Mouse (Mus musculus): ENCODE measurements around the gene Tln2. TPM values are rescaled to one million over a fixed set of nuclear protein-coding genes. Genes with fewer than 3 reads are reported as not detected.

Gene Tln2
- polyA plus RNA-seq, 1 experiment, result 17.0 TPM

- H3K9me3 ChIP-seq (replicated peaks; ENCODE audit: control insufficient read depth, insufficient read depth, low read length, poor library complexity, severe bottlenecking), result no peaks in the 10 kb centered on the region
- H3K27me3 ChIP-seq (ENCODE audit: control insufficient read depth, insufficient read depth, low read length, poor library complexity, severe bottlenecking), result no peaks in the 10 kb centered on the region
- no peak for TF ChIP-seq CTCF (IDR thresholded peaks at IDR 0.05; ENCODE audit: low read depth, low read length)
- TF ChIP-seq EP300 (IDR thresholded peaks at IDR 0.05; ENCODE audit: insufficient read depth, low read depth, low read length), result no peak
- TF ChIP-seq POLR2A (IDR thresholded peaks at IDR 0.05; ENCODE audit: insufficient read depth, low read length), result no peak
- H3K9ac ChIP-seq (ENCODE audit: low read depth, poor library complexity, severe bottlenecking), result no peak overlapping the region
- H3K4me1 ChIP-seq (ENCODE audit: control insufficient read depth, insufficient read depth, low read length), result peaks cover 2% of the 10 kb centered on the region
- no peak overlapping the region for H3K27ac ChIP-seq (ENCODE audit: insufficient read depth, low read length)
- H3K4me3 ChIP-seq (ENCODE audit: low read depth, low read length), result no peak overlapping the region
- no peaks in the 10 kb centered on the region for H3K36me3 ChIP-seq (ENCODE audit: control insufficient read depth, insufficient read depth, low read length, poor library complexity, severe bottlenecking)
Measured at GRCm38 (mm10) chr9:67361511-67361910, 198.0 kb downstream of the Tln2 start.

DNA sequence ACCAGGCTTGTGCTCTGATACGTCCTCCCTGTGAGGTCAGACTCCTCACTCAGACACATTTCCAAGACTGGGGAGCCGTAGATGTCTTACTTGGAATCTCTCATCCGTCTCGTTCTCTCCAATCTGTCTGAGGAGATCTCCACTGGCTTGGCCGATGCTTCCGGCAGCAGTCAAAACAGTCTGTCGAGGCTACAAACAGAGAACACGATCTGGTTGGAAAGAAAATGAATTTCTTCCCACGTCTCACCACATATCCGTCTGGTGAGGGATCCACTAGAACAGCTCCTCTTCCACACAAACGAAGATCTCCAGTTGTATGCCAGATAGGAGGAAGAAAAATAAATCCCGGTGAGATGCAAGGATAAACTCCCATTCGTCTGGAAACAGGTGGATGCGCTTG, 205.1 kb downstream of the Tln2 start:
- TF ChIP-seq POLR2A (IDR thresholded peaks at IDR 0.05; ENCODE audit: insufficient read depth, low read length), result no peak
- no peak for TF ChIP-seq CTCF (IDR thresholded peaks at IDR 0.05; ENCODE audit: low read depth, low read length)
- no peak for TF ChIP-seq EP300 (IDR thresholded peaks at IDR 0.05; ENCODE audit: insufficient read depth, low read depth, low read length)
- H3K9ac ChIP-seq (ENCODE audit: low read depth, poor library complexity, severe bottlenecking), result no peak overlapping the region
- H3K27ac ChIP-seq (ENCODE audit: insufficient read depth, low read length), result no peak overlapping the region
- no peaks in the 10 kb centered on the region for H3K36me3 ChIP-seq (ENCODE audit: control insufficient read depth, insufficient read depth, low read length, poor library complexity, severe bottlenecking)
- no peaks in the 10 kb centered on the region for H3K9me3 ChIP-seq (replicated peaks; ENCODE audit: control insufficient read depth, insufficient read depth, low read length, poor library complexity, severe bottlenecking)
- H3K4me3 ChIP-seq (ENCODE audit: low read depth, low read length), result no peak overlapping the region
- H3K4me1 ChIP-seq (ENCODE audit: control insufficient read depth, insufficient read depth, low read length), result no peaks in the 10 kb centered on the region
- H3K27me3 ChIP-seq (ENCODE audit: control insufficient read depth, insufficient read depth, low read length, poor library complexity, severe bottlenecking), result no peaks in the 10 kb centered on the region

- Histone ChIP-seq H3K4me1 (ENCODE audit: control insufficient read depth, insufficient read depth, low read length) (no peaks in the 10 kb centered on the region), H3K36me3 (ENCODE audit: control insufficient read depth, insufficient read depth, low read length, poor library complexity, severe bottlenecking) (no peaks in the 10 kb centered on the region), H3K4me3 (ENCODE audit: low read depth, low read length) (no peak overlapping the region), H3K27ac (ENCODE audit: insufficient read depth, low read length) (no peak overlapping the region), H3K9me3 (replicated peaks; ENCODE audit: control insufficient read depth, insufficient read depth, low read length, poor library complexity, severe bottlenecking) (no peaks in the 10 kb centered on the region), H3K9ac (ENCODE audit: low read depth, poor library complexity, severe bottlenecking) (no peak overlapping the region), H3K27me3 (ENCODE audit: control insufficient read depth, insufficient read depth, low read length, poor library complexity, severe bottlenecking) (no peaks in the 10 kb centered on the region)
- no peak for TF ChIP-seq EP300 (IDR thresholded peaks at IDR 0.05; ENCODE audit: insufficient read depth, low read depth, low read length)
- no peak for TF ChIP-seq POLR2A (IDR thresholded peaks at IDR 0.05; ENCODE audit: insufficient read depth, low read length)
- TF ChIP-seq CTCF (IDR thresholded peaks at IDR 0.05; ENCODE audit: low read depth, low read length), result no peak
Measured at GRCm38 (mm10) chr9:67353365-67353764, 206.1 kb downstream of the Tln2 start.

DNA sequence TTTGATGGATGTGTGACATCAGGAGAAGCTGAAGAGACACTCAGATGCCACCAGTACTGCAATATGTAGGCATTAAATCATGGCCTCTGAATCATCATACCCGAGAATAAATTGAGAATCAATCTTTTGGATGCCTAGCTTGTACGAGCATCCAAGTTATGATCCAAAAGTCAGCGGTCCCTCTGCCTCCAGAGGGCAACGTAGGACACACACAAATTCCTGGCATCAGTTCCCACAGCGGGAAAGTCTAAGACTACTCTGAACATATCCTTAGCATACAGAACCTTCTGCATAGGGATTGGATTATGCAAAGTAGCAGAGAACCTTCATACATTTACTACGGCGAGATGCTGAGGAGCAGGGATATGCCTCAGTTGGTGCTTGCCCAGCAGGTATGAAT, 210.5 kb downstream of the Tln2 start:
- H3K9ac ChIP-seq (ENCODE audit: low read depth, poor library complexity, severe bottlenecking), result no peak overlapping the region
- no peaks in the 10 kb centered on the region for H3K9me3 ChIP-seq (replicated peaks; ENCODE audit: control insufficient read depth, insufficient read depth, low read length, poor library complexity, severe bottlenecking)
- H3K27me3 ChIP-seq (ENCODE audit: control insufficient read depth, insufficient read depth, low read length, poor library complexity, severe bottlenecking), result no peaks in the 10 kb centered on the region
- no peak overlapping the region for H3K27ac ChIP-seq (ENCODE audit: insufficient read depth, low read length)
- no peaks in the 10 kb centered on the region for H3K36me3 ChIP-seq (ENCODE audit: control insufficient read depth, insufficient read depth, low read length, poor library complexity, severe bottlenecking)
- peaks cover 3% of the 10 kb centered on the region for H3K4me1 ChIP-seq (ENCODE audit: control insufficient read depth, insufficient read depth, low read length)
- TF ChIP-seq CTCF (IDR thresholded peaks at IDR 0.05; ENCODE audit: low read depth, low read length), result no peak
- no peak for TF ChIP-seq POLR2A (IDR thresholded peaks at IDR 0.05; ENCODE audit: insufficient read depth, low read length)
- no peak for TF ChIP-seq EP300 (IDR thresholded peaks at IDR 0.05; ENCODE audit: insufficient read depth, low read depth, low read length)
- H3K4me3 ChIP-seq (ENCODE audit: low read depth, low read length), result no peak overlapping the region

- H3K4me1 ChIP-seq (ENCODE audit: control insufficient read depth, insufficient read depth, low read length), result peaks cover 3% of the 10 kb centered on the region
- H3K27ac ChIP-seq (ENCODE audit: insufficient read depth, low read length), result peak overlapping the region; percentile 70
- TF ChIP-seq CTCF (IDR thresholded peaks at IDR 0.05; ENCODE audit: low read depth, low read length) (no peak), EP300 (IDR thresholded peaks at IDR 0.05; ENCODE audit: insufficient read depth, low read depth, low read length) (peak; percentile 94)
- H3K27me3 ChIP-seq (ENCODE audit: control insufficient read depth, insufficient read depth, low read length, poor library complexity, severe bottlenecking), result no peaks in the 10 kb centered on the region
- H3K4me3 ChIP-seq (ENCODE audit: low read depth, low read length), result no peak overlapping the region
- no peaks in the 10 kb centered on the region for H3K36me3 ChIP-seq (ENCODE audit: control insufficient read depth, insufficient read depth, low read length, poor library complexity, severe bottlenecking)
- H3K9me3 ChIP-seq (replicated peaks; ENCODE audit: control insufficient read depth, insufficient read depth, low read length, poor library complexity, severe bottlenecking), result no peaks in the 10 kb centered on the region
- H3K9ac ChIP-seq (ENCODE audit: low read depth, poor library complexity, severe bottlenecking), result no peak overlapping the region
Measured at GRCm38 (mm10) chr9:67347184-67347583, 212.3 kb downstream of the Tln2 start.

DNA sequence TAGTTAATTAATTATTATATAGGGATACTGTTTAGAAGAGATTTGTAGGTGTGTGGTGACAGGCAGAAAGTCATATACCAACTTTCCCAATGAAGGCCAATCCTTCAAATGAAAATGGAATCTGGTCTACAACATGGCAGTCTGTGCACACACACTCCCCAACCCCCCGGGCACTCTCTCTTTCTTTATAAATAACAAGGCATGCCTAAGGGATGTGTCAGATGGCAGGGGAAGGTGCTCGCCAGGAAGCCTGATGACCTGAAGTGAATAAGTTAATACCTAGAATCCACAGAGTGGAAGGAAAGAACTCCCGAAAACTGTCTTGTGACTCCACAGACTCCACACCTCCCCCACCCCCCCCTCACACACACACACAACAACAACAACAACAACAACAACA, 228.2 kb downstream of the Tln2 start:
- no peaks in the 10 kb centered on the region for H3K9me3 ChIP-seq (replicated peaks; ENCODE audit: control insufficient read depth, insufficient read depth, low read length, poor library complexity, severe bottlenecking)
- TF ChIP-seq CTCF (IDR thresholded peaks at IDR 0.05; ENCODE audit: low read depth, low read length) (no peak), EP300 (IDR thresholded peaks at IDR 0.05; ENCODE audit: insufficient read depth, low read depth, low read length) (no peak), POLR2A (IDR thresholded peaks at IDR 0.05; ENCODE audit: insufficient read depth, low read length) (no peak)
- no peak overlapping the region for H3K9ac ChIP-seq (ENCODE audit: low read depth, poor library complexity, severe bottlenecking)
- H3K27ac ChIP-seq (ENCODE audit: insufficient read depth, low read length), result no peak overlapping the region
- no peaks in the 10 kb centered on the region for H3K4me1 ChIP-seq (ENCODE audit: control insufficient read depth, insufficient read depth, low read length)
- H3K27me3 ChIP-seq (ENCODE audit: control insufficient read depth, insufficient read depth, low read length, poor library complexity, severe bottlenecking), result no peaks in the 10 kb centered on the region
- H3K4me3 ChIP-seq (ENCODE audit: low read depth, low read length), result no peak overlapping the region
- H3K36me3 ChIP-seq (ENCODE audit: control insufficient read depth, insufficient read depth, low read length, poor library complexity, severe bottlenecking), result no peaks in the 10 kb centered on the region

All from ES-Bruce4 (cell line).